Mouse (Mus musculus): ENCODE data around the gene Dek. TPM values are rescaled to one million over a fixed set of nuclear protein-coding genes. Genes with fewer than 3 reads are reported as not detected.

Dek gene
- polyA plus RNA-seq, 2 experiments = 126 to 232 TPM

DNA sequence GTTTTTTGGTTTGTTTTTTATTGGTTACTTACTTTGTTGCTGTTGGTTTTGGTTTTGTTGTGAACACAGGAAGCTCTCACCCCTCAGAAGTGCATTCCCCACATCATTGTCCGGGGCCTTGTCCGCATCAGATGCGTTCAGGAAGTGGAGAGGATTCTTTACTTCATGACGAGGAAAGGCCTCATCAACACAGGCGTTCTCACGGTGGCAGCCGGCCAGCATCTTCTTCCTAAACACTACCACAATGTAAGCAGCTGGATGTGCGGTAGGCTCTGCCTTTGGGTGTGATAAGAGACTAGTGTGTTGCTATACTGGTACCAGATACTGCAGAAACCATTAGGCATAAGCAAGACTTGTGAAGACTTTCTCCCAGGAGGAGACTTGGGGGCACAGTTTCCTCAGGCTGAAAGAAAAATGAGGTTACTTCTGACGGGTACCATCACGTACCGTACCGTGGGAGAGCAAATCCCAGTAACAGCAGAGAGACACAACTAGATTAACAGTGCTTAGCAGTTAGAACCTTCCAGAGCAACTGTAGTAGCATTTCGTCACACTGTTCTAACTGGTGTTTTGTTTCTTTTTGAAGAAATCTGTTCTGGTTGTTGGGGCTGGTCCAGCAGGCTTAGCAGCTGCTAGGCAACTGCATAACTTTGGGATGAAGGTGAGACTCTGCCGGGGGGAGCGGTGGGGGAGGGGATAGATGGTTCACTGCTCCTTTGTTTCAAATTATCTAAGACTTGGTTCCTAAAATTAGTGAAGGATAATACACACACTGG, 41.8 kb downstream of the Dek start:
- DNase-seq (ENCODE audit: low spot score) (no peak), ATAC-seq (ENCODE audit: low FRiP score, low read depth) (no peak)
- Histone ChIP-seq H3K4me3 (replicated peaks; ENCODE audit: low read length) (no peak overlapping the region), H3K4me1 (ENCODE audit: control insufficient read depth, insufficient read depth, low read length) (no peaks in the 10 kb centered on the region), H3K9me3 (ENCODE audit: control insufficient read depth, low read length) (no peaks in the 10 kb centered on the region), H3K4me2 (replicated peaks; ENCODE audit: low read depth, low read length, severe bottlenecking) (no peak overlapping the region), H3K9ac (ENCODE audit: low read depth, low read length, severe bottlenecking) (no peak overlapping the region), H3K27ac (replicated peaks; ENCODE audit: low read depth, low read length) (0 out of 2 replicates have a peak overlapping the region, but pooled peaks have one; percentile 19), H3K27me3 (ENCODE audit: control insufficient read depth, insufficient read depth, low read length) (no peaks in the 10 kb centered on the region), H3K36me3 (ENCODE audit: control insufficient read depth, insufficient read depth, low read length) (peaks cover 47% of the 10 kb centered on the region)
- 76% methylated on average over 15 of the region's 15 CpGs for WGBS
- TF ChIP-seq POLR2A (IDR thresholded peaks at IDR 0.05; ENCODE audit: borderline replicate concordance, extremely low read depth, insufficient read depth, insufficient read length) = no peak

DNA sequence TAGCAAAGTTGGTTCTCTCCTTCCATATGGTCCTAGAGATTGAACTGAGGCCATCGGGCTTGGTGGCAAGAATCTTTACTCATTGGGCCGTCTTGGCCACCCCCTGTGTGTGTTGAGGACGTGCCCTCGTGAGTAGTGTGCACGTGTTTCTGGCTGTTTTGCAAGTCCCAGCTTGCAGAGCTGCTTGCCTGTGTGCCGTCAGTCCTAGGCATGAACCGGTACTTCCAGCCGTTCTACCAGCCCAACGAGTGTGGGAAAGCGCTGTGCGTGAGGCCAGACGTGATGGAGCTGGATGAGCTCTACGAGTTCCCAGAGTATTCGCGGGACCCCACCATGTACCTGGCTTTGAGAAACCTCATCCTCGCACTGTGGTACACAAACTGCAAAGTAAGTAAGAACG, 43.2 kb downstream of the Dek start:
- Histone ChIP-seq H3K27me3 (ENCODE audit: control insufficient read depth, insufficient read depth, low read length) (no peaks in the 10 kb centered on the region), H3K36me3 (ENCODE audit: control insufficient read depth, insufficient read depth, low read length) (peaks cover 51% of the 10 kb centered on the region), H3K4me3 (replicated peaks; ENCODE audit: low read length) (no peak overlapping the region), H3K27ac (replicated peaks; ENCODE audit: low read depth, low read length) (no peak overlapping the region), H3K9me3 (ENCODE audit: control insufficient read depth, low read length) (no peaks in the 10 kb centered on the region), H3K4me1 (ENCODE audit: control insufficient read depth, insufficient read depth, low read length) (no peaks in the 10 kb centered on the region), H3K9ac (ENCODE audit: low read depth, low read length, severe bottlenecking) (no peak overlapping the region), H3K4me2 (replicated peaks; ENCODE audit: low read depth, low read length, severe bottlenecking) (no peak overlapping the region)
- 86% methylated on average over 17 of the region's 17 CpGs for WGBS
- DNase-seq (ENCODE audit: low spot score) = no peak
- TF ChIP-seq POLR2A (IDR thresholded peaks at IDR 0.05; ENCODE audit: borderline replicate concordance, extremely low read depth, insufficient read depth, insufficient read length) = no peak
- no peak for ATAC-seq (ENCODE audit: low FRiP score, low read depth)

DNA sequence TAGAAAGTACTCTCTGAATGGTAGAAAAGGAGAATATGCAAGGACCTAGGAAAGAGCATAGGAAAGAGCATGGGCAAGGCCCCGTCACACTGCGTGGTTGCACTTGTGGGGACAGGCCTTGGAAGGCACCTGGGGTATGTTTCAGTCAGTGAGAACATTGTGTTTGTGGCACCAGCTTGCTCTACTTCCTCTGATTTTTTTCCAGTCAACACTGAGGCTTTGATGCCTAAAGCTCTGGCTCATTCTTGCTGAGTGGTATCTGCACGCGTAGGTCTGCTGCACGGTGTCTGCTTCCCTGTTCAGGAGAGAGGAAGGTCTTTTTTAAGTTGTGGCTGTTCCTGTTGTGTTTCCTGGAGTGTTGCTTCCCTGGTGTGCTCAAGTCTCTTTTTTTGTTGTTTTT, 49.2 kb downstream of the Dek start:
- no peaks in the 10 kb centered on the region for H3K9me3 ChIP-seq (ENCODE audit: control insufficient read depth, low read length)
- 92% methylated on average over 5 of the region's 5 CpGs for WGBS
- DNase-seq (ENCODE audit: low spot score) (no peak), ATAC-seq (ENCODE audit: low FRiP score, low read depth) (no peak)
- H3K27me3 ChIP-seq (ENCODE audit: control insufficient read depth, insufficient read depth, low read length) = no peaks in the 10 kb centered on the region
- peaks cover 41% of the 10 kb centered on the region for H3K36me3 ChIP-seq (ENCODE audit: control insufficient read depth, insufficient read depth, low read length)
- no peak overlapping the region for H3K4me2 ChIP-seq (replicated peaks; ENCODE audit: low read depth, low read length, severe bottlenecking)
- no peak for TF ChIP-seq POLR2A (IDR thresholded peaks at IDR 0.05; ENCODE audit: borderline replicate concordance, extremely low read depth, insufficient read depth, insufficient read length)
- no peaks in the 10 kb centered on the region for H3K4me1 ChIP-seq (ENCODE audit: control insufficient read depth, insufficient read depth, low read length)
- no peak overlapping the region for H3K9ac ChIP-seq (ENCODE audit: low read depth, low read length, severe bottlenecking)
- H3K27ac ChIP-seq (replicated peaks; ENCODE audit: low read depth, low read length) = no peak overlapping the region
- no peak overlapping the region for H3K4me3 ChIP-seq (replicated peaks; ENCODE audit: low read length)

DNA sequence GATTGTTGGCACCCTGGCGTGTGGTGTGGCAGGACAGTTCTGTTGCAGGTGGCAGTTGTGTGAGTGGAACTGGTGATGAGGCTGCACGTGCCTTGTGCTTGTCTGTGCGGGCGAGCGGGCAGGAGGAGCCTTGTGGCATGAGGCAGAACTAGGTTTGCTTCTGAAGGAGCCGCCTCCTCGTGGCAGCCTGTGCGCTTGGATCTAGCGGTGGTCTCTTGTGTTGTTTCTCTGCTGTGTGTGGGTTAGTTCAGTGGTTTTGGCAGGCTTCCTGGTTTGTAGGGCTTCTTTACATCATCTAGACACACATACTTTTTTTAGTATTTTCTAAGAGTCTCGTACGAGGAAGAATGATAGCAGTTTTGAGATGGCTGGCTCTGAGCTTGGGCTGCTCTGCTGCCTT, 49.9 kb downstream of the Dek start:
- H3K4me1 ChIP-seq (ENCODE audit: control insufficient read depth, insufficient read depth, low read length) = no peaks in the 10 kb centered on the region
- H3K9ac ChIP-seq (ENCODE audit: low read depth, low read length, severe bottlenecking) = no peak overlapping the region
- WGBS = 90% methylated on average over 11 of the region's 11 CpGs
- H3K9me3 ChIP-seq (ENCODE audit: control insufficient read depth, low read length) = no peaks in the 10 kb centered on the region
- H3K36me3 ChIP-seq (ENCODE audit: control insufficient read depth, insufficient read depth, low read length) = peaks cover 39% of the 10 kb centered on the region
- ATAC-seq (ENCODE audit: low FRiP score, low read depth) (no peak), DNase-seq (ENCODE audit: low spot score) (no peak)
- no peak for TF ChIP-seq POLR2A (IDR thresholded peaks at IDR 0.05; ENCODE audit: borderline replicate concordance, extremely low read depth, insufficient read depth, insufficient read length)
- H3K4me2 ChIP-seq (replicated peaks; ENCODE audit: low read depth, low read length, severe bottlenecking) = no peak overlapping the region
- no peak overlapping the region for H3K27ac ChIP-seq (replicated peaks; ENCODE audit: low read depth, low read length)
- H3K27me3 ChIP-seq (ENCODE audit: control insufficient read depth, insufficient read depth, low read length) = no peaks in the 10 kb centered on the region
- H3K4me3 ChIP-seq (replicated peaks; ENCODE audit: low read length) = no peak overlapping the region

DNA sequence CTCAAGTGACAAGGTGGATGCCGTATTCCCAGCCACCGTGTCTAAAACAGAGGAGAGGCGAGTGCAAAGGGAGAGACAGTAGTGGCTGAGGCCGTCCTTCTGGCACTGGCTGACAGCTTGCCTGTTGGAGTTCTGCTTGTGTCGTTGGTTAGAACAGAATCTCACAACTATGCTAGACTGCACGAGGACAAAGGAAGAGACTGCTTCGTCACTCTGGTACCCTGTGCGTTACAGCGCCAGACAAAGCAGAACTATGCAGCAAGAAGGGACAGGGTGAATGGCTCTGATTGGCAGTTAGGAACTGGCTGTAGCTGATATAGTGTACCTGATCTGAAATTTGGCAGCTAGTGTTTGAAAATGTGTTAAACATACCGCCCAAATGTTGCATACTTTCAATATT, 52.0 kb downstream of the Dek start:
- Histone ChIP-seq H3K36me3 (ENCODE audit: control insufficient read depth, insufficient read depth, low read length) (peaks cover 51% of the 10 kb centered on the region), H3K27ac (replicated peaks; ENCODE audit: low read depth, low read length) (no peak overlapping the region)
- WGBS = 93% methylated on average over 10 of the region's 10 CpGs

More for the DNA sequence above, 52.0 kb downstream of the Dek start:
- no peak overlapping the region for H3K4me2 ChIP-seq (replicated peaks; ENCODE audit: low read depth, low read length, severe bottlenecking)
- DNase-seq (ENCODE audit: low spot score) (no peak), ATAC-seq (ENCODE audit: low FRiP score, low read depth) (no peak)
- H3K9me3 ChIP-seq (ENCODE audit: control insufficient read depth, low read length) = no peaks in the 10 kb centered on the region
- no peak for TF ChIP-seq POLR2A (IDR thresholded peaks at IDR 0.05; ENCODE audit: borderline replicate concordance, extremely low read depth, insufficient read depth, insufficient read length)
- no peaks in the 10 kb centered on the region for H3K4me1 ChIP-seq (ENCODE audit: control insufficient read depth, insufficient read depth, low read length)
- no peak overlapping the region for H3K9ac ChIP-seq (ENCODE audit: low read depth, low read length, severe bottlenecking)
- H3K27me3 ChIP-seq (ENCODE audit: control insufficient read depth, insufficient read depth, low read length) = no peaks in the 10 kb centered on the region
- H3K4me3 ChIP-seq (replicated peaks; ENCODE audit: low read length) = no peak overlapping the region
